Mouse (Mus musculus): ENCODE measurements around the gene Nfkb1. TPM values are rescaled to one million over a fixed set of nuclear protein-coding genes. Genes with fewer than 3 reads are reported as not detected.

Nfkb1 gene
- total RNA-seq, 2 experiments from 2014 or later: 48.3 to 58.1 TPM

DNA sequence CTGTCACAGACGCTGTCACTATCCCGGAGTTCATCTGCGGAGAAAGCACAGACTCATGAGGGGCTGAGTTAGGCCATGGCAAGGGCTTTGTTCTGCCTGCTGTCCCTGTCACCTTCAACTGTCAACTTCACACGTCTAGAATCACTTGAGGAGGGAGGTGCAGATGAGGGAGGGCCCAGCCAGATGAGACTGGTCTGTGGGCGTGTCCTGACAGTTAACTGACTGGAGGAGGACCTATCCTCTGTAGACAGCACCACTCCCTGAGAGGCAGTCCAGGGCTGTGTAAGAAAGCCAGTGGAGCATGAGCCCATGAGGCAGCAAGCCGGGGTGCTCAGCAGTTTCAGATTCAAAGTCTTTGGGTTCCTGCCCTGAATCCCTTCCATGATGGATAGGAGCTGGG is 105.9 kb downstream of the Nfkb1 start:
- DNase-seq: no peak

- no peak for DNase-seq
Observed at GRCm38 (mm10) chr3:135582246-135582645, 109.1 kb downstream of the Nfkb1 start.

GRCm38 (mm10) chr3:135581606-135582117 is 109.7 kb downstream of the Nfkb1 start:
- no peak for DNase-seq

GRCm38 (mm10) chr3:135580439-135581275 is 110.7 kb downstream of the Nfkb1 start:
- no peak for DNase-seq

GRCm38 (mm10) chr3:135579179-135579578 is 112.2 kb downstream of the Nfkb1 start:
- no peak for DNase-seq

DNA sequence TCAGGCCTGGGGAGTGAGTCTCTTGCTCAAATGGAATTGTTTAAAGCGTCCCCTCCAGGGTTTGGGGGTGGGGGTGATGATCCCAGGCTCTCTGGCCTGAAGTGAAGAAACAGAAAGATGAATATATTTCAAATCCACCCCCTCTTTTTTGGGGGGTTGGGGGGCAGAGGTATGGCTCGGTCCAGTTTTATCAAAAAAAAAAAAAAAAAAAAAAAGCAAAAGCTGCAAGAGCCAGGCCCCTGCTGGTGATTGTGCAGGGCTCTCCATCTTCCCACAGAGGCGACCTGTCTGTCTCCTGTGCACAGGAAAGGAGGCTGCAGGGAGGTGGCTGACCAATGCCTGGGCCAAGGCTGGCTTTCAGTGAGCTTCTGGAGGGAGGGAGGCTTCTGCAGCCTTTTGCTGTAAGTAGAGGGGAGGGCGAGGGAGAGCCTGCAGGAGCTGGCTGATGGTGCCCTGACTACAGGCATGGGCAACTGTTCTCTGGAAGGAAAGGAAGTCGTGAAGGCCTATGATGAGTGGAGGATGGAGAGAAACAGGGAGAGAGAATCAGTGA is 112.7 kb downstream of the Nfkb1 start:
- no peak for DNase-seq

GRCm38 (mm10) chr3:135575126-135575525 is 116.2 kb downstream of the Nfkb1 start:
- DNase-seq: peak; percentile 45

DNA sequence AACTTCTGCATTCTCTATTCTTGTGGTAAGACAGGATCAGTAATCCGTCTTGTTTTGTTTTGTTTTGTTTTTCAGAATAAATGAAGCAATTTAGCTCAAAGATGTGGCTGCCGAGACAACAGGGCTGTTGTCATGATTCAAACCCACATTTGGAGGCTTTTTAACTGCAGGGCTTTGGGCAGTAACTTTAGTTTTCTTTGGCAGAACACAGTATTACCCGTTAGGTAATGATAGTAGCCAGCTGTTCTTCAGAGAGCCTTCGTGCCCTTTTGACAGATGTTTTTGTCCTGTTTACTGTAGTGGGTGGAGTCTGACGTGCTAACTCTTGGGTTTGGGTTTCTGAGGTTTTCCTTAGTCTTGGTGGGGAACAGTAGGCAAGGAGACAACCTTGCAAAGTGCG is 118.3 kb downstream of the Nfkb1 start:
- no peak for DNase-seq

DNA sequence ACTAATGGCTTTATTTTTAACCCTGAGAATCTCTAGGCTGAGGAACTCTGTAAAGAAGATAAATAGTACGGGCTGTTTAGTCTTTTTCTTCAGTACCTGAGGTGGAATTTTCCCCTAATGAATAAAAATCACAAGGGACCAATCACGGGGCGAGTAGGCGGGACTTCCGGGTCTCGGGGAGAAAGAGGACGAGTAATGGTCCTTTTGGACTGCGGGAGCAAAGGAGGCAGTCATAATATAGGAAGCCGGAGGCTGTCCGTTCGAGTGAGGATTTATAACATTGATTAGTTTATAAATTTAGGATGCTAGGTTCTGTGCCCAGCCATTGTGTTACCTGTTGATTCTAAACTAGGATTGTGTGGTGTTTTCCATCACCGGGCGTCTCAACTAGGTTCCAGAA is 119.8 kb downstream of the Nfkb1 start:
- DNase-seq: no peak

GRCm38 (mm10) chr3:135568633-135569032 is 122.7 kb downstream of the Nfkb1 start:
- DNase-seq: no peak

GRCm38 (mm10) chr3:135567888-135568287 is 123.5 kb downstream of the Nfkb1 start:
- no peak for DNase-seq

GRCm38 (mm10) chr3:135565306-135565705 is 126.0 kb downstream of the Nfkb1 start:
- DNase-seq: no peak

GRCm38 (mm10) chr3:135564706-135565105 is 126.6 kb downstream of the Nfkb1 start:
- DNase-seq: no peak

GRCm38 (mm10) chr3:135563163-135563689 is 128.1 kb downstream of the Nfkb1 start:
- no peak for DNase-seq

- no peak for DNase-seq
Observed at GRCm38 (mm10) chr3:135562036-135562435, 129.3 kb downstream of the Nfkb1 start.

GRCm38 (mm10) chr3:135556851-135557662 is 134.3 kb downstream of the Nfkb1 start:
- DNase-seq: no peak

DNA sequence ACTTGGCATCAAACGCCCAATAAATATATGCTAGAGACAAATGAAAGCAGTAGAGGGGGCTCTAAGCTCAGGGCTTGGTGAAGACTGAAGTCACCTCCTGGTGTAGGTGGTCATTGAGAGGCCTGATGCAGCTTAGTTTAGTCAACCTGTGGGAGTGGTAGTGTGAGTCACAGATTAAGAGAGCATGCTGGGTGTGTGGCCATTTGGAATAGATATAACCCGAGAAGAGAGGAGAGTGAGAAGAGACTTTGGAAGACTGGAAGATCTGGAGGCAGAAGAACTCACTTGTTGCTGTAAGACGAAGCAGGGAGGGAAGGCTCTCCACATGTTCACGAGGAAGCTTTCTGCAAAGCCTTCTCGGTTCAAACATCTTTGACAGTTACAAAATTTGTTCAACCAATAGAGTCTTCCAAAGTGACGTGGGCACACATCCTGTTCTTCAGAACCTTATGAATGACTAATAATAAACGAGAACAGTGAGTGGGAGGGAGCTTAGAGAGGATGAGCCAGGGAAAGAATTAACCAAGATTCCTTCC is 135.2 kb downstream of the Nfkb1 start:
- DNase-seq: no peak

- DNase-seq: no peak
Observed at GRCm38 (mm10) chr3:135555192-135555591, 136.2 kb downstream of the Nfkb1 start.

DNA sequence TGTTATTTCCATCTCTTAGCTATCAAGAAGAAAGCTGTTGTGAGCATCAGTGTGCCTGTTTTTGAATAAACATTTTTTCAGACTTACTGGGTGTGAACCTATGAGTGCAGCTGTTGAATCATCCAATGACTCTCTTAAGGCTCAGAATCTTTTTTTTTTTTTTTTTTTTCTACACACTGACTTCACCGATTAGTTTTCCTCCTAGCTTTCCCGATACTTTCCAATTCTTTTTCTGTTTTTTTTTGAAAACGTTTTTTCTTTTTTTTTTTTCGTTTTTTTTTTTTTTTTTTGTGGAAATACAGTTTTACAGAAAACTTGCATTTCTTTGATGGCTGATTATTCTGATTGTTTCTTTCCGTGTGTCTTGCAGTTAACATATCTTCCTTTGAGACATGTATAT is 138.5 kb downstream of the Nfkb1 start:
- DNase-seq: no peak

DNA sequence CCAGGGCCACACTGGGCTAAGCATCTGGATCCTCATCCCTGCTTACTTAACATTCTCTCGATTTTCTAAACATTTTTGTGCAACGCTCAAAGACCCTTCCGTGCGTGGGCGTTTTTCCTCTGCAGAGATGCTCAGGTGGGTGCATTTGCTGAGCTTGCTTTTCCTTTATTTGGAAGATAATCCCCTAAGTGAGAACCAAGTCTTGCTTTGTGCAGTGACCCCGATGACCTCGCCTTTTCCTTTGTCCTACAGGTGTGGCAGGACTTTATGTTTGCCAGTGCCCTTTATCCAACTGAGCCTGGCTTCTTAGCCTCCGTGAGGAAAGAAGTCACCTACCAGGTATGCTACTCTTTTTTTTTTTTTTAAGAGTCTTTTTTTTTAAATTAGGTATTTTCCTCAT is 144.0 kb downstream of the Nfkb1 start:
- no peak for DNase-seq

GRCm38 (mm10) chr3:135546212-135546923 is 145.0 kb downstream of the Nfkb1 start:
- DNase-seq: no peak

Measured in adrenal gland, postnatal 10 days (tissue).